Mouse (Mus musculus): ENCODE measurements around the gene Man2a1. TPM values are rescaled to one million over a fixed set of nuclear protein-coding genes. Genes with fewer than 3 reads are reported as not detected.
"Not testable (repeated sequence)": the region's sequence is repeated elsewhere in the genome, so short reads cannot be mapped to it uniquely, and the experiment has no call there.

The Man2a1 gene
- total and polyA plus RNA-seq, 2 experiments = 25.4 to 93.6 TPM

GRCm38 (mm10) chr17:64752126-64753019 lies 151.8 kb downstream of the Man2a1 start:
- Histone ChIP-seq H3K27ac (replicated peaks; ENCODE audit: insufficient read depth, low read depth, low read length) (no peak overlapping the region), H3K4me1 (ENCODE audit: control insufficient read depth, insufficient read depth, low read length) (peaks cover 12% of the 10 kb centered on the region), H3K79me2 (ENCODE audit: control insufficient read depth, insufficient read depth, low read length) (no peaks in the 10 kb centered on the region), H3K27me3 (ENCODE audit: control insufficient read depth, insufficient read depth, low read length) (no peaks in the 10 kb centered on the region), H3K9ac (ENCODE audit: low read depth, low read length) (no peak overlapping the region), H3K36me3 (ENCODE audit: control insufficient read depth, insufficient read depth, low read length) (peaks cover 47% of the 10 kb centered on the region), H3K4me3 (ENCODE audit: insufficient read depth, low read depth, low read length) (no peak overlapping the region)
- no peak for TF ChIP-seq POLR2A (IDR thresholded peaks at IDR 0.05; ENCODE audit: extremely low read depth, insufficient read depth, low read length)
- TF ChIP-seq CTCF (IDR thresholded peaks at IDR 0.05; ENCODE audit: low read depth, low read length) = no peak
- 87% methylated on average over 13 of the region's 13 CpGs for WGBS
- DNase-seq (ENCODE audit: extremely low read depth, low read depth, low spot score) = no peak

DNA sequence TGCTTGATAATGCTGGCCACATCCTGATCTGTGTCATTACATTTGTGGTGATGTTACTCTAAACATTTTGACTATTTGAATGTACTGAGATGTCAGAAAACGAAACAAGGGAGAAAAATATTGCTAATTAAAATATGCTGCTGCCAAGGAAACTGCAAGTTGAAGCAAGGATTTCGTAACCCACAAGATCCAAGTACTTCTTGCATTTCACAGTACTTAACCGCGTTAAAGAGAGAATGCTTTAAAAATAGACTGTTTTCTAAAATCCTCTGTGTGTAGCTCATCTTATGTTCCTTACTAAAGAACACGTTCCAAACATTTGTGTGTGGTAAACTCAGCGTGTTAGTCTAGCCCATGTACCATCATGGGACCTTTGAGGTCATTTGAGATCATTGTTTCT lies 153.0 kb downstream of the Man2a1 start:
- Histone ChIP-seq H3K4me3 (ENCODE audit: insufficient read depth, low read depth, low read length) (no peak overlapping the region), H3K79me2 (ENCODE audit: control insufficient read depth, insufficient read depth, low read length) (no peaks in the 10 kb centered on the region), H3K4me1 (ENCODE audit: control insufficient read depth, insufficient read depth, low read length) (peaks cover 11% of the 10 kb centered on the region), H3K9ac (ENCODE audit: low read depth, low read length) (no peak overlapping the region), H3K27me3 (ENCODE audit: control insufficient read depth, insufficient read depth, low read length) (no peaks in the 10 kb centered on the region), H3K27ac (replicated peaks; ENCODE audit: insufficient read depth, low read depth, low read length) (no peak overlapping the region), H3K36me3 (ENCODE audit: control insufficient read depth, insufficient read depth, low read length) (peaks cover 47% of the 10 kb centered on the region)
- whole genome bisulfite sequencing = 74% methylated on average over 6 of the region's 6 CpGs
- TF ChIP-seq CTCF (IDR thresholded peaks at IDR 0.05; ENCODE audit: low read depth, low read length) (no peak), POLR2A (IDR thresholded peaks at IDR 0.05; ENCODE audit: extremely low read depth, insufficient read depth, low read length) (no peak)
- DNase-seq (ENCODE audit: extremely low read depth, low read depth, low spot score) = no peak

GRCm38 (mm10) chr17:64754142-64754863 lies 153.8 kb downstream of the Man2a1 start:
- H3K36me3 ChIP-seq (ENCODE audit: control insufficient read depth, insufficient read depth, low read length) = peaks cover 41% of the 10 kb centered on the region
- no peaks in the 10 kb centered on the region for H3K79me2 ChIP-seq (ENCODE audit: control insufficient read depth, insufficient read depth, low read length)
- TF ChIP-seq POLR2A (IDR thresholded peaks at IDR 0.05; ENCODE audit: extremely low read depth, insufficient read depth, low read length) = no peak
- TF ChIP-seq CTCF (IDR thresholded peaks at IDR 0.05; ENCODE audit: low read depth, low read length) = no peak
- H3K4me1 ChIP-seq (ENCODE audit: control insufficient read depth, insufficient read depth, low read length) = peaks cover 11% of the 10 kb centered on the region
- H3K9ac ChIP-seq (ENCODE audit: low read depth, low read length) = no peak overlapping the region
- peak; percentile 58 for DNase-seq (ENCODE audit: extremely low read depth, low read depth, low spot score)
- WGBS = 71% methylated on average over 9 of the region's 9 CpGs
- no peak overlapping the region for H3K4me3 ChIP-seq (ENCODE audit: insufficient read depth, low read depth, low read length)
- H3K27me3 ChIP-seq (ENCODE audit: control insufficient read depth, insufficient read depth, low read length) = no peaks in the 10 kb centered on the region
- H3K27ac ChIP-seq (replicated peaks; ENCODE audit: insufficient read depth, low read depth, low read length) = peak overlapping the region; percentile 21; the same call in 1 of the 2 replicates

DNA sequence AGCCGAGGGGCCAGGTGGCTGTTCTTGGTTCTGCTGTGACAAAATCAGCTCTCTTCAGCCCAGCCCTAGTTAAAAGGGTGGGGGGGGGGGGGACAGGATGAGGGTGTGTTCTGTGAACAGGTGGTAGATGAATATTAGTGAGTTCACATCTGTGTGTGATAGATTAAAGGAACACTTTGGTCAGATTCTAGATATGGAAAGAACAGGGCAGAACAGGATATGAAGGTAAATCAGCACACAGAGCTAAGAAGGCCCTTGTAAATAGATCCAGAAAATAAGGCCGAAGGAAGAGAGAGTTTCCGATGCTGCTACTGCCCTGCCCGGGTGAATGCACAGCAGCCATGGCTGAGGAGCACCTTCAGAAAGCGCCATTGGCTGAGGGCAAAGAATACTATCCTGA lies 154.7 kb downstream of the Man2a1 start:
- 94% methylated on average over 5 of the region's 5 CpGs for WGBS
- Histone ChIP-seq H3K9ac (ENCODE audit: low read depth, low read length) (no peak overlapping the region), H3K79me2 (ENCODE audit: control insufficient read depth, insufficient read depth, low read length) (no peaks in the 10 kb centered on the region), H3K4me3 (ENCODE audit: insufficient read depth, low read depth, low read length) (no peak overlapping the region), H3K27me3 (ENCODE audit: control insufficient read depth, insufficient read depth, low read length) (no peaks in the 10 kb centered on the region), H3K36me3 (ENCODE audit: control insufficient read depth, insufficient read depth, low read length) (peaks cover 37% of the 10 kb centered on the region), H3K27ac (replicated peaks; ENCODE audit: insufficient read depth, low read depth, low read length) (no peak overlapping the region), H3K4me1 (ENCODE audit: control insufficient read depth, insufficient read depth, low read length) (peaks cover 11% of the 10 kb centered on the region)
- DNase-seq (ENCODE audit: extremely low read depth, low read depth, low spot score) = no peak
- TF ChIP-seq POLR2A (IDR thresholded peaks at IDR 0.05; ENCODE audit: extremely low read depth, insufficient read depth, low read length) (no peak), CTCF (IDR thresholded peaks at IDR 0.05; ENCODE audit: low read depth, low read length) (no peak)

- not testable (repeated sequence) for H3K36me3 ChIP-seq (ENCODE audit: control insufficient read depth, insufficient read depth, low read length)
- peak; percentile 59 for DNase-seq (ENCODE audit: extremely low read depth, low read depth, low spot score)
- WGBS = 19% methylated on average over 4 of the region's 4 CpGs
Measured at GRCm38 (mm10) chr17:64762651-64763050, 162.1 kb downstream of the Man2a1 start.

More at GRCm38 (mm10) chr17:64762651-64763050, 162.1 kb downstream of the Man2a1 start:
- not testable (repeated sequence) for H3K4me3 ChIP-seq (ENCODE audit: insufficient read depth, low read depth, low read length); H3K27me3 ChIP-seq (ENCODE audit: control insufficient read depth, insufficient read depth, low read length); H3K79me2 ChIP-seq (ENCODE audit: control insufficient read depth, insufficient read depth, low read length); H3K9ac ChIP-seq (ENCODE audit: low read depth, low read length)
- Histone ChIP-seq H3K4me1 (ENCODE audit: control insufficient read depth, insufficient read depth, low read length) (peaks cover 31% of the 10 kb centered on the region), H3K27ac (replicated peaks; ENCODE audit: insufficient read depth, low read depth, low read length) (peak overlapping the region; percentile 81)
